Mouse (Mus musculus) E14TG2a.4 (cell line): ENCODE data around the gene Lrguk.

ENCODE experiments used
- H3K27me3 ChIP-seq: 2 replicates; pipeline ENCODE4 v1.6.1; 2014; ENCODE audit warnings: low read length, control low read depth; ENCODE audit not compliant: insufficient read depth
- H3K36me3 ChIP-seq: 2 replicates; pipeline ENCODE4 v1.6.1; 2014; ENCODE audit warnings: low read length, control low read depth; ENCODE audit not compliant: insufficient read depth
- H3K4me1 ChIP-seq: replicated peaks from 2 replicates; pipeline ENCODE4 v1.6.1; 2014; ENCODE audit warnings: low read depth, low read length, control low read depth
- H3K4me3 ChIP-seq: replicated peaks from 2 replicates; pipeline ENCODE4 v1.5.1; 2014; ENCODE audit warnings: mild to moderate bottlenecking, low read length
- H3K9me3 ChIP-seq: 2 replicates; pipeline ENCODE4 v1.6.1; 2014; ENCODE audit warnings: low read length, control low read depth
- CTCF ChIP-seq: conservative IDR thresholded peaks from 2 replicates; pipeline ENCODE4 v1.5.1; 2014; ENCODE audit warnings: low read length
- NANOG ChIP-seq: IDR thresholded peaks from 2 replicates; pipeline ENCODE4 v1.6.1; 2014; ENCODE audit warnings: borderline replicate concordance, low read length, mixed read lengths
- POU5F1 ChIP-seq: IDR thresholded peaks from 2 replicates; pipeline ENCODE4 v1.6.1; 2014; ENCODE audit warnings: low read length, borderline replicate concordance

Gene Lrguk

DNA sequence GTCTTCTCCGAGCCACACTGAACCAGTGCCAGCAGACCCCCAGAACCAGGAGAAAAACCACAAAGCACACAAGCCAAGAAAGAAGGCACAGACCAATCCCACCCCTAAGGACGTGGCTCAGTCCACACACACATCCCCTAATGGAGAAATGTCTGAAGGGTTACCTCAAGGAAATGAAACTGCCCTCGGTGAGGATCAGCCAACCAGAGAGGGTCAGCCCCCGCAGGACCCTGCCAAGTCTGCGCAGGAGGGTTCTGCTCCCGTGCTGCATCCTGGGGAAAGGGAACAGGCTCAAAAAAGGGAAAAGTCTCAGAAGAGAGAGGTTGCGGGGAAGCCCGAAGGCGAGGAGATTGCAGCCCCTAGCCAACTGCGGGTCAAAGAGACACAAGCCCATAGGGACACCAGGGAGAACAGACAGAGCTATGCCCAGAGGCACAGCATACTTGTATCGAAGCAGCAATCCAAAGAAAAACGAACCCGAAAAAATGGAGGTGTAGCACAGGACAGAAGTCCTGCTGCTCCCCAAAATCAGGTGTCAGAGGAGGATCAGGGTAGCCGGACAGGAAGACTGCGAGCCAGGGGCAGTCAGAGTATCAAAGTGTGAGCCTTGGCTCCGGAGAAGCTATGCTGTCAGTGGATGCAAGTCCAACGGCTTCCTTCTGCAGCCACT, 74.1 kb downstream of the Lrguk start:
- peaks cover 16% of the 10 kb centered on the region for H3K27me3 ChIP-seq
- H3K36me3 ChIP-seq = no peaks in the 10 kb centered on the region
- H3K4me1 ChIP-seq = peaks cover 12% of the 10 kb centered on the region; the same call in 1 of the 2 replicates
- no peak overlapping the region for H3K4me3 ChIP-seq
- no peak for TF ChIP-seq NANOG
- TF ChIP-seq CTCF = no peak
- no peak for TF ChIP-seq POU5F1
- H3K9me3 ChIP-seq = no peaks in the 10 kb centered on the region

- H3K4me3 ChIP-seq = no peak overlapping the region
- no peak for TF ChIP-seq POU5F1
- TF ChIP-seq CTCF = no peak
- no peak for TF ChIP-seq NANOG
- H3K27me3 ChIP-seq = no peaks in the 10 kb centered on the region
- peaks cover 13% of the 10 kb centered on the region for H3K4me1 ChIP-seq
- no peaks in the 10 kb centered on the region for H3K9me3 ChIP-seq
- no peaks in the 10 kb centered on the region for H3K36me3 ChIP-seq
These were observed 81.3 kb downstream of the Lrguk start for GRCm38 (mm10) chr6:34110571-34110970.

DNA sequence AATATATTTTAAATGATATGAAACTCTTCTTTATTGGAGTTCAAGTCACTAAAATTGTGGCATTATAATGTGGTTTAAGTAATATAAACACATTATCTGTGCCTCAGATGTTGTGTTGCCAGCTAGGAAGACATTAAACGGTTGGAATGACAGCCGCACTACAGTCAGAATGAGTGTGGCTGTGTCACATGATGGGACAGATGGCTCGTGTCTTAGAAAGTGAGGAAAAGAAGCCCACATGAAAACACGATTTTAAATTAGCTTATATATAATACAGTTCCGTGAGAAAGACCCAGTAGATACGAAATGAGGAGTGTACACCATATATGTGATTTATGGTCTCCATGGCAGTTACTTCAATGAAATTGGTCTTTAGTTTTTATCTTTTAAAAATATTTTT, 82.2 kb downstream of the Lrguk start:
- Histone ChIP-seq H3K4me1 (peaks cover 13% of the 10 kb centered on the region), H3K36me3 (no peaks in the 10 kb centered on the region), H3K4me3 (no peak overlapping the region), H3K9me3 (no peaks in the 10 kb centered on the region), H3K27me3 (no peaks in the 10 kb centered on the region)
- TF ChIP-seq NANOG (no peak), CTCF (no peak), POU5F1 (no peak)

- H3K27me3 ChIP-seq = no peaks in the 10 kb centered on the region
- TF ChIP-seq CTCF (no peak), NANOG (no peak), POU5F1 (no peak)
- H3K36me3 ChIP-seq = no peaks in the 10 kb centered on the region
- no peaks in the 10 kb centered on the region for H3K9me3 ChIP-seq
- no peak overlapping the region for H3K4me3 ChIP-seq
- H3K4me1 ChIP-seq = peaks cover 13% of the 10 kb centered on the region
These were observed 87.7 kb downstream of the Lrguk start for GRCm38 (mm10) chr6:34116838-34117478.

GRCm38 (mm10) chr6:34124401-34124800, 95.2 kb downstream of the Lrguk start:
- TF ChIP-seq CTCF = no peak
- TF ChIP-seq POU5F1 = no peak
- no peak for TF ChIP-seq NANOG
- H3K4me3 ChIP-seq = no peak overlapping the region
- no peaks in the 10 kb centered on the region for H3K27me3 ChIP-seq
- H3K4me1 ChIP-seq = no peaks in the 10 kb centered on the region
- no peaks in the 10 kb centered on the region for H3K36me3 ChIP-seq
- no peaks in the 10 kb centered on the region for H3K9me3 ChIP-seq

- Histone ChIP-seq H3K4me3 (no peak overlapping the region), H3K4me1 (no peaks in the 10 kb centered on the region), H3K27me3 (no peaks in the 10 kb centered on the region), H3K36me3 (no peaks in the 10 kb centered on the region), H3K9me3 (no peaks in the 10 kb centered on the region)
- TF ChIP-seq NANOG = no peak
- no peak for TF ChIP-seq CTCF
These were observed 100.0 kb downstream of the Lrguk start for GRCm38 (mm10) chr6:34129261-34129660.

- Histone ChIP-seq H3K27me3 (no peaks in the 10 kb centered on the region), H3K36me3 (no peaks in the 10 kb centered on the region), H3K9me3 (no peaks in the 10 kb centered on the region), H3K4me3 (no peak overlapping the region), H3K4me1 (no peaks in the 10 kb centered on the region)
- TF ChIP-seq NANOG = no peak
- no peak for TF ChIP-seq POU5F1
- no peak for TF ChIP-seq CTCF
These were observed 103.1 kb downstream of the Lrguk start for GRCm38 (mm10) chr6:34132391-34132790.

DNA sequence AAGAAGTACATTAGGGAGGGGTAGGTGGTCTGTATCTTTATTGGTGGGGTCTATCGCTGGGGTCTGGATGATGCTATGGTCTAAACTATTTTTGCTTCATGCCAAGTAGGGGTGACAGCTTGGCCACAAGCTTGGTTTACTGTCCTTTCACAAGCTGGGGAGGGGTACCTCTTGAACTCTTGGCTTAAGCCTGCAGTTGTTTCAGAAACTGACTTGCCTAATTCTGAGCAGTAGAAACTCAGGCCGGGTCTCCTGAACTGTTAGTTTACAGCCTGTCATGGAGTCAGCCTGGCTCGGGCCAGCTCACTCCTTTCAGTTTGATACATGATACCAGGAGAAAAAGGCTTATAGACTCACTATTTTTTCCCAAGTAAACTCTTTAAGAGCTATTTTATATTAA, 109.1 kb downstream of the Lrguk start:
- H3K4me3 ChIP-seq = no peak overlapping the region
- no peaks in the 10 kb centered on the region for H3K9me3 ChIP-seq
- no peaks in the 10 kb centered on the region for H3K4me1 ChIP-seq
- no peaks in the 10 kb centered on the region for H3K36me3 ChIP-seq
- no peaks in the 10 kb centered on the region for H3K27me3 ChIP-seq
- no peak for TF ChIP-seq POU5F1
- TF ChIP-seq NANOG = no peak
- TF ChIP-seq CTCF = no peak
